Mouse (Mus musculus) midbrain, embryonic 14.5 days (tissue): Measurements from ENCODE around the gene Zkscan17. TPM values are rescaled to one million over a fixed set of nuclear protein-coding genes. Genes with fewer than 3 reads are reported as not detected.

Experiments used
- polyA plus RNA-seq: library from polyadenylated mRNA; unstranded; fragments of >200 nt; fragmentation: Nextera tagmentation; extraction: Ambion mirVana; gene quantifications from 2 replicates; pipeline ENCODE4 v1.2.1, GENCODE M21; 2014

Gene Zkscan17
- polyA plus RNA-seq, 1 experiment from 2014 or later, result 16.1 TPM

Other genes with a start within 250 kb of the Zkscan17 start
- gene Wnt3a, start 236.0 kb downstream of the Zkscan17 start, polyA plus RNA-seq, result 0.43 and 0.46 TPM in 2 replicates
- gene Wnt9a, start 219.8 kb downstream of the Zkscan17 start, polyA plus RNA-seq, result 1.6 and 1.7 TPM in 2 replicates
- 0.17 TPM in 1 of 2 replicates, not detected in the other for gene Prss38, start 151.1 kb downstream of the Zkscan17 start, polyA plus RNA-seq
- 15.4 and 16.6 TPM in 2 replicates for gene Jmjd4, start 76.7 kb downstream of the Zkscan17 start, polyA plus RNA-seq
- 525 and 579 TPM in 2 replicates for gene Snap47, start 75.6 kb downstream of the Zkscan17 start, polyA plus RNA-seq
- gene Zfp867, start 54.3 kb downstream of the Zkscan17 start, polyA plus RNA-seq, result 16.8 and 18.3 TPM in 2 replicates
- gene Nlrp3, start 14.8 kb upstream of the Zkscan17 start, polyA plus RNA-seq, result 0.35 TPM in 1 of 2 replicates, not detected in the other
- not detected in 2 replicates for gene Olfr222, start 49.5 kb upstream of the Zkscan17 start, polyA plus RNA-seq
- not detected in 2 replicates for gene Olfr223, start 66.5 kb upstream of the Zkscan17 start, polyA plus RNA-seq
- gene Mprip, start 134.6 kb upstream of the Zkscan17 start, polyA plus RNA-seq, result 62.6 and 68.7 TPM in 2 replicates